ENCODE assay signal across 24 mouse cellular contexts in the genomic region with DNA sequence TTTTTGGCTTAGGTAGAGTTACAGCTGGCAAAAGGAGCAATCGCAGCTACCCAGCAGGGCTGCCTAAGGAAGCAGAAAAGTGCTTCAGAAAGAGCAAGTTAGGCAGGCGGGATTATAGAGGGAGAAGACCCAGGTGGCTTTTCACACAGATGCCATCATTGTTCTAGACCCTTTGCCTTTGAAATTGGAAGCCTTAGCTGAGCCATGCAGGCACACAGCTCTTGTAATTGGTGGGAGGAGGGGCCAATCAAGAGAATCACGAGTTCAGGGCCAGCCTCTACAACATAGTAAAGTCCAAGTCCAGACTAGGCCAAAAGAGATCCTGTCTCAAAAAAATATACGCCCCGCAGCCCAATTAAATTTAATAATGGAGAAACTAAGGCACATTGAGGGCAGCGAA. TPM values are rescaled to one million over a fixed set of nuclear protein-coding genes. Genes with fewer than 3 reads are reported as not detected.
DNase-seq lines count a peak whose midpoint lies in the region; ATAC-seq and TF ChIP-seq lines count a peak whose summit lies in the region.
"Had no signal": no experiment of that assay in that cellular context is flagged by ENCODE, and none has a peak within 500 bp of the region (broad histone marks: within the 10 kb centered on the region; RNA-seq: fewer than 3 reads in every experiment).

No protein-coding gene starts in this region.

- no peaks in the 10 kb centered on the region for H3K27me3 ChIP-seq in intestine, postnatal 0 days (replicated peaks; ENCODE audit: control insufficient read depth, insufficient read depth, low read length)
- H3K27me3 ChIP-seq: CH12.LX; embryonic facial prominence, embryonic 12.5 days; limb, embryonic 13.5 days; liver, embryonic 13.5 days had no signal

- 0 out of 2 replicates have a peak overlapping the region, but pooled peaks have one; percentile 18 for H3K27ac ChIP-seq in layer of hippocampus, adult 2 months
- H3K27ac ChIP-seq in intestine, postnatal 0 days (ENCODE audit: low read depth, low read length) = 0 out of 2 replicates have a peak overlapping the region, but pooled peaks have one; percentile 3
- H3K27ac ChIP-seq: embryonic facial prominence, embryonic 12.5 days; forebrain, embryonic 13.5 days; limb, embryonic 13.5 days; liver, embryonic 13.5 days; midbrain, embryonic 12.5 days had no signal

- H3K9ac ChIP-seq in intestine, postnatal 0 days (ENCODE audit: low read depth, low read length) = no peak overlapping the region
- H3K9ac ChIP-seq: embryonic facial prominence, embryonic 12.5 days; forebrain, embryonic 13.5 days; limb, embryonic 13.5 days; liver, embryonic 13.5 days; midbrain, embryonic 12.5 days had no signal

- no peak for TF ChIP-seq CTCF in layer of hippocampus, adult 2 months (conservative IDR thresholded peaks at IDR 0.05)
- no peak for TF ChIP-seq CTCF in intestine, postnatal 0 days (IDR thresholded peaks at IDR 0.05; ENCODE audit: low read depth)

- peaks cover 3% of the 10 kb centered on the region; the same call in 1 of the 2 replicates for H3K4me1 ChIP-seq in intestine, postnatal 0 days (replicated peaks; ENCODE audit: control insufficient read depth, insufficient read depth, low read length)
- H3K4me1 ChIP-seq: embryonic facial prominence, embryonic 12.5 days; forebrain, embryonic 13.5 days had no signal

- no peaks in the 10 kb centered on the region for H3K9me3 ChIP-seq in intestine, postnatal 0 days (ENCODE audit: control insufficient read depth)
- H3K9me3 ChIP-seq: embryonic facial prominence, embryonic 12.5 days; forebrain, embryonic 13.5 days; limb, embryonic 13.5 days; liver, embryonic 13.5 days; midbrain, embryonic 12.5 days had no signal

- H3K36me3 ChIP-seq in intestine, postnatal 0 days (ENCODE audit: control insufficient read depth, insufficient read depth) = no peaks in the 10 kb centered on the region
- H3K36me3 ChIP-seq: embryonic facial prominence, embryonic 12.5 days; limb, embryonic 13.5 days; liver, embryonic 13.5 days; midbrain, embryonic 12.5 days had no signal

- WGBS in intestine, postnatal 0 days = 73% methylated on average over 6 of the region's 6 CpGs

- DNase-seq in layer of hippocampus, adult 2 months (ENCODE audit: low spot score in 2 of 2) = no peak
- no peak for DNase-seq in layer of hippocampus, postnatal 25 days (ENCODE audit: extremely low spot score in 1 of 2, low spot score in 1 of 2)
- peak; percentile 51 for DNase-seq in adipocyte (ENCODE audit: low spot score)
- no peak for DNase-seq in urinary bladder, adult 2 months (ENCODE audit: low spot score)
- DNase-seq in spleen, postnatal 14 days (ENCODE audit: low spot score in 2 of 2) = no peak
- no peak for DNase-seq in thymus, postnatal 25 days
- DNase-seq: B cell, adult 2 months; cerebellum, adult 18-20 months; cerebellum, postnatal 14 days; heart, adult 11 months; kidney, adult 2 months; kidney, postnatal 14 days; layer of hippocampus, postnatal 36 days; liver, embryonic 13.5 days; lung, adult 2 months; lung, postnatal 14 days had no signal

- no peak overlapping the region for H3K4me3 ChIP-seq in layer of hippocampus, adult 2 months
- H3K4me3 ChIP-seq in intestine, postnatal 0 days (ENCODE audit: low read depth, low read length) = no peak overlapping the region
- H3K4me3 ChIP-seq: embryonic facial prominence, embryonic 12.5 days; forebrain, embryonic 13.5 days; limb, embryonic 13.5 days; liver, embryonic 13.5 days; midbrain, embryonic 12.5 days had no signal

- no peak overlapping the region for H3K4me2 ChIP-seq in intestine, postnatal 0 days (replicated peaks; ENCODE audit: low read depth)
- H3K4me2 ChIP-seq: embryonic facial prominence, embryonic 12.5 days; forebrain, embryonic 13.5 days; heart, embryonic 11.5 days; limb, embryonic 13.5 days; liver, embryonic 13.5 days; midbrain, embryonic 12.5 days had no signal

- ATAC-seq in intestine, postnatal 0 days = no peak
- ATAC-seq: forebrain, embryonic 13.5 days; hindbrain, embryonic 16.5 days had no signal

RNA-seq across cellular contexts. Expression of gene Gcnt2, which starts 48.5 kb away (rescaled TPM):
- total RNA-seq in layer of hippocampus, adult 2 months (2021) = 10 to 100 TPM; 16.3 to 17.0 TPM
- total RNA-seq in layer of hippocampus, postnatal 25 days (2021) = 10 to 100 TPM; 17.0 to 17.5 TPM
- polyA plus RNA-seq in intestine, postnatal 0 days (2015; fragmentation: Nextera tagmentation; extraction: Ambion mirVana) = 20.2 and 20.5 TPM in 2 replicates
- 10.3 and 20.4 TPM in 2 replicates for polyA plus RNA-seq in urinary bladder, adult 2 months (2012; rRNA removed)
- total RNA-seq: CH12.LX had no signal
